Mouse (Mus musculus): ENCODE measurements around the gene Mars. TPM values are rescaled to one million over a fixed set of nuclear protein-coding genes. Genes with fewer than 3 reads are reported as not detected.

Gene Mars
- polyA plus RNA-seq, 1 experiment from 2014 or later, result 171 TPM

GRCm38 (mm10) chr10:127293590-127294113 lies 17.9 kb downstream of the Mars start:
- Histone ChIP-seq H3K9me3 (no peaks in the 10 kb centered on the region), H3K36me3 (peaks cover 65% of the 10 kb centered on the region), H3K27me3 (ENCODE audit: insufficient read depth, poor library complexity, severe bottlenecking) (no peaks in the 10 kb centered on the region), H3K4me1 (replicated peaks) (peaks cover 42% of the 10 kb centered on the region), H3K27ac (no peak overlapping the region), H3K4me3 (no peak overlapping the region)
- WGBS, result 84% methylated on average over 3 of the region's 3 CpGs
- DNase-seq (ENCODE audit: low spot score), result no peak

GRCm38 (mm10) chr10:127292987-127293538 lies 18.5 kb downstream of the Mars start:
- 91% methylated on average over 6 of the region's 6 CpGs for WGBS
- peaks cover 47% of the 10 kb centered on the region for H3K4me1 ChIP-seq (replicated peaks)
- H3K4me3 ChIP-seq, result no peak overlapping the region
- H3K9me3 ChIP-seq, result no peaks in the 10 kb centered on the region
- peaks cover 59% of the 10 kb centered on the region for H3K36me3 ChIP-seq
- no peak overlapping the region for H3K27ac ChIP-seq
- H3K27me3 ChIP-seq (ENCODE audit: insufficient read depth, poor library complexity, severe bottlenecking), result no peaks in the 10 kb centered on the region
- DNase-seq (ENCODE audit: low spot score), result no peak

- DNase-seq (ENCODE audit: low spot score), result no peak
- Histone ChIP-seq H3K4me3 (peak overlapping the region; percentile 89), H3K4me1 (replicated peaks) (peaks cover 57% of the 10 kb centered on the region), H3K9me3 (no peaks in the 10 kb centered on the region), H3K27ac (peak overlapping the region; percentile 97; the same call in 1 of the 2 replicates), H3K36me3 (peaks cover 53% of the 10 kb centered on the region), H3K27me3 (ENCODE audit: insufficient read depth, poor library complexity, severe bottlenecking) (no peaks in the 10 kb centered on the region)
- 64% methylated on average over 5 of the region's 5 CpGs for WGBS
These were observed 19.5 kb downstream of the Mars start for GRCm38 (mm10) chr10:127291881-127292638.

- Histone ChIP-seq H3K36me3 (peaks cover 53% of the 10 kb centered on the region), H3K9me3 (no peaks in the 10 kb centered on the region), H3K4me1 (replicated peaks) (peaks cover 65% of the 10 kb centered on the region), H3K27me3 (ENCODE audit: insufficient read depth, poor library complexity, severe bottlenecking) (no peaks in the 10 kb centered on the region), H3K4me3 (peak overlapping the region; percentile 89), H3K27ac (peak overlapping the region; percentile 97)
- DNase-seq (ENCODE audit: low spot score), result no peak
- 4% methylated on average over 19 of the region's 19 CpGs for WGBS
These were observed 20.4 kb downstream of the Mars start for GRCm38 (mm10) chr10:127290930-127291880.

DNA sequence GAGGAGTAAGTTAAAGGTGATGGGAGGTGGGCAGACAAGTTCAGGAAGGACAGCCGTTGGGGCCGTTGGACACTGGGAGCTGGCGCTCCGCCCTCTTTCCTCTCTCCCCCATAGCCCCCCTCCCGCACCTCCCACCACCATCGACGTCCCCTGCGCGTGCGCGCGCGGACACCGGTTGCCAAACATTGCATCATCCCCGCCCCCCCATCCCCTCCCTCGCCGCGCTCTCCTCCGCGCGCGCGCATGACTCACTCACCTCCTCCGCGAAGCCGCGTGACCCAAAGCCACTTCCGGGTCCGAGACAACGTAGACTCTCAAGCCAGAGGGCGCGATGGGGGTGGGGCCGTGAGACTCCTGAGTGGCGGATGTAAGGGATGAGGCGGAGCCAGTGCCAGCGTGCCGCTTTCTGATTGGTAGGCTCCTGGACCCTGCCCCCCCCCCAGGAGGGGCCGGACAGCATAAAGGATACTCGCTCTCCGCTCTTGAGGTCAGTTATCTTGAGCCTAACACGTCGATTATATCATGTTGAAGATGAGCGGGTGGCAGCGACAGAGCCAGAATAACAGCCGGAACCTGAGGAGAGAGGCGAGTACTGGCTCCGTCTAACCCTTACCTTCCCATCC lies 21.2 kb downstream of the Mars start:
- peak; percentile 100 for DNase-seq (ENCODE audit: low spot score)
- peak overlapping the region; percentile 97 for H3K27ac ChIP-seq
- no peaks in the 10 kb centered on the region for H3K27me3 ChIP-seq (ENCODE audit: insufficient read depth, poor library complexity, severe bottlenecking)
- peak overlapping the region; percentile 89 for H3K4me3 ChIP-seq
- WGBS, result under 1% methylated on average over 43 of the region's 47 CpGs
- no peaks in the 10 kb centered on the region for H3K9me3 ChIP-seq
- peaks cover 73% of the 10 kb centered on the region for H3K4me1 ChIP-seq (replicated peaks)
- H3K36me3 ChIP-seq, result peaks cover 53% of the 10 kb centered on the region

GRCm38 (mm10) chr10:127289573-127290191 lies 21.9 kb downstream of the Mars start:
- DNase-seq (ENCODE audit: low spot score), result no peak
- Histone ChIP-seq H3K36me3 (peaks cover 53% of the 10 kb centered on the region), H3K4me1 (replicated peaks) (peaks cover 81% of the 10 kb centered on the region)

DNA sequence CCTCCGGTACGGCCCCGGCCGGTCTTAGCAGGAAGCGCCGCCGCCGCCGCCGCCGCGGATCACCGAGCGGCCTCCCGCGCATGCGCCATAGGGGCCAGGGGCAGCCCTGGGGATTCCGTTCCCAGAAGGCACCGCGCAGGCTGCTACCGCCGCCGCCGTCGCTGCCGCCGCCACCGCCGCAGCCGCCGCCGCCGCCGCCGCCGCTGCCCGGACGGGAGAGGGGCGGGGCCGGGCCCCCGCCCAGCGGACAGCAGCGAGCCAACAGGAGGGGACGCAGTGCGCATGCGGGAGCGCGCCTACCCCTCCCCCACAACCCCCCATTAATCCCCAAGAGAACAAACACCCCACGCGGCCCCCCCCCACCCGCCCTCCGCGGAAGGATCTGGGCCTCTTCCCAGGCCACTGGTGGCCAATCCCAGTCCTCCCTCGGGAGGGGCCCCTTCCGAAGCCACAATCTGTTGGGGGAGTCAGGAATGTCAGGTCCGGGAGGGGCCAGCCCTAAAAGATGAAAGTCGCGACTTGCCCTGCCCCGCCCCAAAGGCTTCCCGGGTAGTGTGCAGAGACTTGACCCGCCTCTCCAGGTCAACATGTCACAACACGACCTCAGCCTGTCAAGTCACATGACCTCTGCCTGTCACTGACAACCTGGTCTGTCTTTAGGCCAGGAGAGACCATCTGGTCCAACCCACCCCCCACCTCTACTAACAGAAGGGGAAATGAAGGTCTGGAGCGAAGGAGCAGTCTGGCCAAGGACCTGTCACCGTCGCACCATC lies 22.6 kb downstream of the Mars start, which contains the start of gene Mbd6:
Gene Mbd6 (minus strand): TSS at position 219 of the 773 bp plus-strand sequence.
- no peaks in the 10 kb centered on the region for H3K9me3 ChIP-seq
- peak within 1 kb of the TSS; percentile 89 for H3K4me3 ChIP-seq
- peak; percentile 90 for DNase-seq (ENCODE audit: low spot score)
- peaks cover 53% of the 10 kb centered on the region for H3K36me3 ChIP-seq
- peak within 1 kb of the TSS; percentile 97 for H3K27ac ChIP-seq
- peaks cover 88% of the 10 kb centered on the region for H3K4me1 ChIP-seq (replicated peaks)
- WGBS, result under 1% methylated on average over 50 of the region's 65 CpGs
- no peaks in the 10 kb centered on the region for H3K27me3 ChIP-seq (ENCODE audit: insufficient read depth, poor library complexity, severe bottlenecking)

More at GRCm38 (mm10) chr10:127289573-127290191, 21.9 kb downstream of the Mars start:
- H3K9me3 ChIP-seq, result no peaks in the 10 kb centered on the region
- no peaks in the 10 kb centered on the region for H3K27me3 ChIP-seq (ENCODE audit: insufficient read depth, poor library complexity, severe bottlenecking)
- 2% methylated on average over 15 of the region's 15 CpGs for WGBS
- peak overlapping the region; percentile 97 for H3K27ac ChIP-seq
- H3K4me3 ChIP-seq, result peak overlapping the region; percentile 89

DNA sequence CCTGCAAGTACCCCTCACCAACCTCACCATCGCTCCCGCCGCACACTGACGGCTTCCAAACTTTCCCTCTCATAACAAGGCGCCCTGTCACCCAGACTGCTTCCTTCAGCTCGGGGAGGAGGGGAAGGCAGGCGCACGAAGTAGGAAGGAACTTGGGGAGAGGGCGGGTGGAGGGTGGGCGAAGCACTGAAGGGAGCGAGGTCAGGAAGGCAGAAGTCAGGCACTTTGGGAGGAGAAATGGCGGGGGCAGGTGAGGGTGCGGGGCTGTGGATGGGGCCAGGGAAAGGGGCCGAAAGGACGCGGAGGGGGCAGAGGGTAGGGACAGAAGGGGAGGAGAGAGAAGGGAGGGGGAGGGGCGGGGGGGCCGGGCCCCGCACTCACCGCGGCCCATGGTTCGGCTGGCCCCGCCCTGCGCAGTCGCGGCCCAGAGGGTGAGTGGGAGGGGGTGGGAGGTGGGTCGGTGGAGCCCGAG lies 23.2 kb downstream of the Mars start:
- H3K9me3 ChIP-seq, result no peaks in the 10 kb centered on the region
- H3K27ac ChIP-seq, result peak overlapping the region; percentile 97
- no peak for DNase-seq (ENCODE audit: low spot score)
- peak overlapping the region; percentile 89 for H3K4me3 ChIP-seq
- under 1% methylated on average over 26 of the region's 28 CpGs for WGBS
- no peaks in the 10 kb centered on the region for H3K27me3 ChIP-seq (ENCODE audit: insufficient read depth, poor library complexity, severe bottlenecking)
- H3K4me1 ChIP-seq (replicated peaks), result peaks cover 86% of the 10 kb centered on the region
- peaks cover 53% of the 10 kb centered on the region for H3K36me3 ChIP-seq

- Histone ChIP-seq H3K36me3 (peaks cover 53% of the 10 kb centered on the region), H3K27ac (peak overlapping the region; percentile 97), H3K9me3 (no peaks in the 10 kb centered on the region), H3K4me1 (replicated peaks) (peaks cover 81% of the 10 kb centered on the region), H3K4me3 (peak overlapping the region; percentile 89), H3K27me3 (ENCODE audit: insufficient read depth, poor library complexity, severe bottlenecking) (no peaks in the 10 kb centered on the region)
- WGBS, result 5% methylated on average over 3 of the region's 3 CpGs
- DNase-seq (ENCODE audit: low spot score), result no peak
These were observed 23.7 kb downstream of the Mars start for GRCm38 (mm10) chr10:127287936-127288293.

DNA sequence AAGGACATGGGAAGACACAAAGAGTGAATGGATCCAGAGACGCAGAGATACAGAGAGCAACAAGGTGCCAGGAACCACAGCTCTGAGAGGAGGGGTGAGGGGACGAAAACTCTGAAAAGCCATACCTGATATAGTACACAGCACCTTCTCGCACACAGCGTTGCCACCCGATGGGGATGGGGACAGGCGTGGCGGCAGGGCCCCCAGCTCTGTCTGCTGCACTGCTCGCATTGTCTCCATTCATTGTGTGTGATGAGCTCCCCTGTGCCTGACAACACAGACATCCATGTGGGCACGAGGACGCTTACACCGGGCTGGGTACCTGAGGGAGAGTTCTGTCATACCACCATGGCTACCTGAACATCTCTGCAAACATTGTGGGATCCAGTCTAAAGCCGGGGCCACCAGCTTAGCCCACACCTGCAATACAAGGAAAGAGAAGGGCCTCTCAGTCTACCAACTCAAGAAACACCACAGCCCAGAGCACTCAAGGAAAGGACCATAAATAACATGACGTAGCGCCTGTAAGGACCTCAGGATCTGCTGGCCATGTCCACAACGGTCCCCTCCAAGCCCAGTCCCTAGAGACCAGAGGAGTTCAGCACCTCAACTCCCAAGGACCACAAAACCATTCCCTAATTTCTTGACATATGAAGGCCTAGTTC lies 24.2 kb downstream of the Mars start:
- H3K27ac ChIP-seq, result peak overlapping the region; percentile 97
- H3K27me3 ChIP-seq (ENCODE audit: insufficient read depth, poor library complexity, severe bottlenecking), result no peaks in the 10 kb centered on the region
- H3K4me3 ChIP-seq, result peak overlapping the region; percentile 89
- 76% methylated on average over 15 of the region's 15 CpGs for WGBS
- H3K9me3 ChIP-seq, result no peaks in the 10 kb centered on the region
- peaks cover 76% of the 10 kb centered on the region for H3K4me1 ChIP-seq (replicated peaks)
- H3K36me3 ChIP-seq, result peaks cover 54% of the 10 kb centered on the region
- no peak for DNase-seq (ENCODE audit: low spot score)

GRCm38 (mm10) chr10:127286730-127287129 lies 24.9 kb downstream of the Mars start:
- no peaks in the 10 kb centered on the region for H3K27me3 ChIP-seq (ENCODE audit: insufficient read depth, poor library complexity, severe bottlenecking)
- no peak for DNase-seq (ENCODE audit: low spot score)

More at GRCm38 (mm10) chr10:127286730-127287129, 24.9 kb downstream of the Mars start:
- peaks cover 57% of the 10 kb centered on the region for H3K36me3 ChIP-seq
- H3K27ac ChIP-seq, result peak overlapping the region; percentile 97
- H3K9me3 ChIP-seq, result no peaks in the 10 kb centered on the region
- H3K4me3 ChIP-seq, result peak overlapping the region; percentile 89
- 63% methylated on average over 7 of the region's 7 CpGs for WGBS
- peaks cover 69% of the 10 kb centered on the region for H3K4me1 ChIP-seq (replicated peaks)
